Mouse (Mus musculus) neural tube, embryonic 11.5 days (tissue): ENCODE data around the gene Gclc. TPM values are rescaled to one million over a fixed set of nuclear protein-coding genes. Genes with fewer than 3 reads are reported as not detected.

Experiments used
- ATAC-seq: fragments of 200-750 bp; cut with Nextera tagmentation; 2 replicates; pipeline ENCODE4 v1.8.0; 2017; ENCODE audit warnings: moderate number of reproducible peaks, mild to moderate bottlenecking, moderate TSS enrichment, moderate library complexity; ENCODE audit not compliant: insufficient read depth, low FRiP score, low TSS enrichment
- DNase-seq: peaks from one replicate; pipeline ENCODE4 v3.0.0-alpha.2; 2015; ENCODE audit warnings: low spot score
- H3K27ac ChIP-seq: fragments of 300-500 bp; sonication (generic); 2 replicates; pipeline ENCODE4 v1.5.1; 2014; ENCODE audit warnings: low read depth, mild to moderate bottlenecking, low read length
- H3K27me3 ChIP-seq: fragments of 300-500 bp; sonication (generic); 2 replicates; pipeline ENCODE4 v1.6.1; 2014; ENCODE audit warnings: mild to moderate bottlenecking, low read length, mixed read lengths; ENCODE audit not compliant: control insufficient read depth, insufficient read depth
- H3K36me3 ChIP-seq: fragments of 300-500 bp; sonication (generic); 2 replicates; pipeline ENCODE4 v1.6.1; 2014; ENCODE audit warnings: mild to moderate bottlenecking, low read length, moderate library complexity, mixed read lengths; ENCODE audit not compliant: control insufficient read depth, insufficient read depth
- H3K4me1 ChIP-seq: fragments of 300-500 bp; sonication (generic); 2 replicates; pipeline ENCODE4 v1.6.1; 2014; ENCODE audit warnings: low read length, mixed read lengths; ENCODE audit not compliant: control insufficient read depth, insufficient read depth
- H3K4me2 ChIP-seq: fragments of 300-500 bp; sonication (generic); 2 replicates; pipeline ENCODE4 v1.6.1; 2014; ENCODE audit warnings: low read depth, mild to moderate bottlenecking, moderate library complexity
- H3K4me3 ChIP-seq: fragments of 300-500 bp; sonication (generic); 2 replicates; pipeline ENCODE4 v1.5.1; 2014; ENCODE audit warnings: low read depth, low read length
- H3K9ac ChIP-seq: fragments of 300-500 bp; sonication (generic); 2 replicates; pipeline ENCODE4 v1.6.1; 2014; ENCODE audit warnings: mild to moderate bottlenecking, low read length
- H3K9me3 ChIP-seq: fragments of 300-500 bp; sonication (generic); 2 replicates; pipeline ENCODE4 v1.6.1; 2016; ENCODE audit warnings: low read length; ENCODE audit not compliant: control insufficient read depth
- WGBS: fragments of 180-500 bp; shearing (Covaris S2); extraction: QIAGEN DNeasy Blood & Tissue Kit; methylation state at CpG from one replicate; pipeline ENCODE4 v1.1.7; 2014; 5-methylcytosine and 5-hydroxymethylcytosine counted together
- polyA plus RNA-seq: library from polyadenylated mRNA; unstranded; fragments of >200 nt; fragmentation: Nextera tagmentation; extraction: Ambion mirVana; gene quantifications from 2 replicates; pipeline ENCODE4 v1.2.1, GENCODE M21; 2014

Gclc gene
- polyA plus RNA-seq, 1 experiment from 2014 or later = 20.4 TPM

GRCm38 (mm10) chr9:77838586-77838985, 84.3 kb downstream of the Gclc start:
- ATAC-seq = no peak
- Histone ChIP-seq H3K27ac (no peak overlapping the region), H3K4me3 (no peak overlapping the region), H3K36me3 (no peaks in the 10 kb centered on the region), H3K9me3 (no peaks in the 10 kb centered on the region), H3K4me1 (no peaks in the 10 kb centered on the region), H3K9ac (no peak overlapping the region), H3K4me2 (no peak overlapping the region), H3K27me3 (no peaks in the 10 kb centered on the region)
- DNase-seq = no peak
- 75% methylated on average over 5 of the region's 5 CpGs for WGBS

Other genes starting within 250 kb of the Gclc start
- gene Lrrc1, start 209.7 kb upstream of the Gclc start, polyA plus RNA-seq = 7.2 and 7.4 TPM in 2 replicates
- gene Klhl31, start 118.0 kb upstream of the Gclc start, polyA plus RNA-seq = 3.5 and 4.0 TPM in 2 replicates
- gene Elovl5, start 162.8 kb downstream of the Gclc start, polyA plus RNA-seq = 96.1 and 98.2 TPM in 2 replicates